Mouse (Mus musculus) stomach, embryonic 15.5 days (tissue): ENCODE data around the gene Kansl2. TPM values are rescaled to one million over a fixed set of nuclear protein-coding genes. Genes with fewer than 3 reads are reported as not detected.
A peak's percentile ranks its signal among the peaks of the same experiment; 100 is the strongest.

ENCODE experiments used
- ATAC-seq: fragments of 200-750 bp; cut with Nextera tagmentation; 2 replicates; pipeline ENCODE4 v1.8.0; 2017; ENCODE audit warnings: low read depth, moderate number of reproducible peaks, moderate TSS enrichment; ENCODE audit not compliant: insufficient read depth, low FRiP score
- H3K27ac ChIP-seq: fragments of 300-500 bp; sonication (generic); 2 replicates; pipeline ENCODE4 v1.5.1; 2015; ENCODE audit warnings: mild to moderate bottlenecking, inconsistent platforms
- H3K27me3 ChIP-seq: fragments of 300-500 bp; sonication (generic); replicated peaks from 2 replicates; pipeline ENCODE4 v1.6.1; 2015; ENCODE audit warnings: inconsistent platforms
- H3K36me3 ChIP-seq: fragments of 300-500 bp; sonication (generic); 2 replicates; pipeline ENCODE4 v1.6.1; 2015; ENCODE audit warnings: inconsistent platforms
- H3K4me1 ChIP-seq: fragments of 300-500 bp; sonication (generic); 2 replicates; pipeline ENCODE4 v1.6.1; 2015; ENCODE audit warnings: inconsistent platforms
- H3K4me2 ChIP-seq: fragments of 300-500 bp; sonication (generic); 2 replicates; pipeline ENCODE4 v1.6.1; 2015; ENCODE audit warnings: mild to moderate bottlenecking, inconsistent platforms
- H3K4me3 ChIP-seq: fragments of 300-500 bp; sonication (generic); replicated peaks from 2 replicates; pipeline ENCODE4 v1.5.1; 2015; ENCODE audit warnings: inconsistent platforms
- H3K9ac ChIP-seq: fragments of 300-500 bp; sonication (generic); 2 replicates; pipeline ENCODE4 v1.6.1; 2015; ENCODE audit warnings: inconsistent platforms
- H3K9me3 ChIP-seq: fragments of 300-500 bp; sonication (generic); 2 replicates; pipeline ENCODE4 v1.6.1; 2016; ENCODE audit warnings: inconsistent platforms
- WGBS: fragments of 180-500 bp; shearing (Covaris S2); methylation state at CpG from one replicate; pipeline ENCODE4 v1.1.7; 2015; 5-methylcytosine and 5-hydroxymethylcytosine counted together
- polyA plus RNA-seq: library from polyadenylated mRNA; unstranded; fragments of >200 nt; fragmentation: Nextera tagmentation; extraction: Ambion mirVana; gene quantifications from 2 replicates; pipeline ENCODE4 v1.2.1, GENCODE M21; 2015

Gene Kansl2
- polyA plus RNA-seq, 1 experiment from 2014 or later = 79.4 TPM

DNA sequence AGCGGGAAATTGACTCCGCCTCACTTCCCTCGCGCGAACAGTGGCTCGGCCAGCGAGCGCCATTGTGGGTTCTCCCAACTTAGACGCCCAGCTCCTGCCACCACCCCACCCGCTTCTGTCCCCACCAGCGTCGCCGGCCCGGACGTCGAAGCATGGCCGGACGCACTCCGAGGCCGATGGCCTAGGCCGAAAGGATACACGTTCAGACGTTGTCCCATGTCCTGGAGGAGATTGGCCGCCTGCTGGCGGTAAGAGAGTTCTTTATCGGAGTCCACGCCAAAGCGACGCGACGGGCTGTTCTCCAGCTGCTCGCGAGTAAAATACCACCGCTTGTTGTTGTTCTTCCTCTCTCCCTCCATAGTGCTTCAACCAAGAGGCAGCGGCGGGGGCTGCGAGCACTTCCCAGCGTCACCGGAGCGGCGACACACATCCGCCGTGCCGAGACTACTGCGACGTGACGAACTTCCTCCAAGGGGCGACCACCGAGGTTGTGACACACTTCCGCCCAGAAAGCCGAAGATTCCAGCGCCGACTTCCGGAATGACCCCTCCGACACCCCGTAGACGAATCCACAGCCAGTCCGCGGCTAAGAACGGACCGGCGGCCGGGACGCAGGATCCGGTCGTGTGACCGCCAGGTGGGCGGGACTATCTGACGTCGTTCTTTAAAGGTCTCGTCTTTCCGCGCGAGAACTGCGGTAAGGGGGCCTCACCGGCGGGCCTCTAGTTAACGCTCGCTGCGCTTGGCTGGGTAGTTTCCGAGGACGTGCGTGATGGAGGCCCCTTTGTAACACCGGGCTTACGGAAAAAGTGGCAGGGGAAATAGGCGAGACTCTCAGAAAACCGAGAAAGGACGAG lies 33.4 kb upstream of the Kansl2 start:
- Histone ChIP-seq H3K9ac (peak overlapping the region; percentile 78), H3K4me3 (peak overlapping the region; percentile 96), H3K27me3 (no peaks in the 10 kb centered on the region), H3K36me3 (peaks cover 4% of the 10 kb centered on the region; the same call in 1 of the 2 replicates), H3K27ac (peak overlapping the region; percentile 98), H3K4me2 (peak overlapping the region; percentile 70), H3K9me3 (no peaks in the 10 kb centered on the region), H3K4me1 (peaks cover 22% of the 10 kb centered on the region)
- WGBS = under 1% methylated on average over 88 of the region's 88 CpGs
- peak; percentile 95 for ATAC-seq

GRCm38 (mm10) chr15:98566973-98567277 lies 32.9 kb upstream of the Kansl2 start:
- H3K4me3 ChIP-seq = peak overlapping the region; percentile 96
- H3K36me3 ChIP-seq = peaks cover 4% of the 10 kb centered on the region; the same call in 1 of the 2 replicates
- no peaks in the 10 kb centered on the region for H3K9me3 ChIP-seq
- peak overlapping the region; percentile 69 for H3K4me2 ChIP-seq
- peak overlapping the region; percentile 78 for H3K9ac ChIP-seq
- no peaks in the 10 kb centered on the region for H3K27me3 ChIP-seq
- H3K4me1 ChIP-seq = peaks cover 22% of the 10 kb centered on the region
- H3K27ac ChIP-seq = peak overlapping the region; percentile 98
- 0% methylated on average over 15 of the region's 15 CpGs for WGBS
- no peak for ATAC-seq

- Histone ChIP-seq H3K4me3 (no peak overlapping the region), H3K9me3 (no peaks in the 10 kb centered on the region), H3K27me3 (no peaks in the 10 kb centered on the region), H3K4me1 (no peaks in the 10 kb centered on the region), H3K36me3 (peaks cover 41% of the 10 kb centered on the region), H3K4me2 (no peak overlapping the region), H3K27ac (no peak overlapping the region), H3K9ac (no peak overlapping the region)
- WGBS = 88% methylated on average over 5 of the region's 5 CpGs
- ATAC-seq = no peak
Observed at GRCm38 (mm10) chr15:98557186-98557585, 23.1 kb upstream of the Kansl2 start.

DNA sequence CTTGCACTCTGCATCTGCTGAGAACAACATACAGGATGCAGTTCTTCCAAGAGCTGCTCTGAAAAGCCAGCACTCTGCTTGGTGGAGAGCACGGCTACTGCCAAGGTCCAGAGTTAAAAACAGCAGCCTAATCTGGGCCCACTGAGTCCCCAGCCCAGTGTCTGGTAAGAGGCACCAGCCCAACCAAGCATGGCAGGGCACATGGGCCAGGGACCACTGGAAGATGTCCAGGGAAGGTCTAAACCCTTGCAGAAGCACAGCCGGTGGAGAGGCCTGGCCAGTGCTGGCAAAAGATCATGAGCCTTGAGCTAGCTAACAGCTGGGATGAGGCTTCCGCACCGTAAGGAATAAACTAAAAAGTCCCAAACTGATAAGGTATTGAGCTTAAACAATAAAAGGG lies 21.8 kb upstream of the Kansl2 start:
- ATAC-seq = no peak
- Histone ChIP-seq H3K4me1 (no peaks in the 10 kb centered on the region), H3K4me3 (no peak overlapping the region), H3K36me3 (peaks cover 47% of the 10 kb centered on the region), H3K9me3 (no peaks in the 10 kb centered on the region), H3K4me2 (no peak overlapping the region), H3K27ac (no peak overlapping the region), H3K9ac (no peak overlapping the region), H3K27me3 (no peaks in the 10 kb centered on the region)
- WGBS = 91% methylated on average over 4 of the region's 4 CpGs

DNA sequence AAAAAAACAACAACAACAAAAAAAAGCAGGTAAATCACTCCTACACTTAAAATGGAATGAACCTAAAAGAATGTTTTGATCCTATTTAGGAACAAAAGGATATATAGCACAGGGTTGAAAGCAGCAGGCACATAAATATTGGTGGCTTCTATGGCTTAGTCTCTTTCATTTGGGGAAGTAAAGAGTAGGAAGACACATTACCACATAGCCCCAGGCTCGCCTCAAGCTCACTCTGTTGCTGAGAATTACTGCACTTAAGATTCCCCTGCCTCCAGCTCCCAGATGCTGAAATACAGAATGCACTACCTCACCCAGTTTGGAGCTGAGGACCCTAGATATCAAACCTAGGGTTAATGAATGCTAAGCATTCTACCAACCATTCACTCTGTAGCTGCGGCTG lies 18.7 kb upstream of the Kansl2 start:
- ATAC-seq = no peak
- H3K4me3 ChIP-seq = no peak overlapping the region
- H3K9me3 ChIP-seq = no peaks in the 10 kb centered on the region
- 88% methylated on average over 2 of the region's 2 CpGs for WGBS
- no peak overlapping the region for H3K27ac ChIP-seq
- H3K36me3 ChIP-seq = peaks cover 46% of the 10 kb centered on the region
- no peak overlapping the region for H3K9ac ChIP-seq
- H3K4me2 ChIP-seq = no peak overlapping the region
- no peaks in the 10 kb centered on the region for H3K27me3 ChIP-seq
- H3K4me1 ChIP-seq = no peaks in the 10 kb centered on the region

DNA sequence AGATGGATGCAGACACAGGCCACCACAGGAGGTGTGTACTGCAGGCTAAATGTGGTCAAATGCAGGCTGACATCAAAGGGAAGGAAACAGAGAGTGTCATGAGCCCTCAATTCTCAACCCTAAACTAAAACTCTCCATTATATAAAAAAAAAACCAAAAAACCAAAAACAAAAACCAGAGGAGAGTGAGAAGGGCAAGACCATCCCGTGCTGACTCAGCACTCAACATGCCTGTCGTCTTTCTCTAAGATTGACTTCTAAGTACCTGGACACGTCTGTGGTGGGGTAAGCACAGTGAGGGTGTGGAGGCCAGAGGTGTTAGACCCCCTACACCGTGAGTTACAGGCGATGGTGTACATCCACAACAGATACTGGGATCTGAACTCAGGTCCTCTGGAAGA lies 12.8 kb upstream of the Kansl2 start:
- Histone ChIP-seq H3K4me2 (no peak overlapping the region), H3K9ac (no peak overlapping the region), H3K36me3 (peaks cover 61% of the 10 kb centered on the region), H3K9me3 (no peaks in the 10 kb centered on the region), H3K27me3 (no peaks in the 10 kb centered on the region), H3K27ac (no peak overlapping the region), H3K4me3 (no peak overlapping the region), H3K4me1 (no peaks in the 10 kb centered on the region)
- WGBS = 89% methylated on average over 5 of the region's 5 CpGs
- ATAC-seq = no peak

GRCm38 (mm10) chr15:98545151-98545550 lies 11.1 kb upstream of the Kansl2 start:
- H3K4me2 ChIP-seq = no peak overlapping the region
- WGBS = 91% methylated on average over 3 of the region's 3 CpGs
- H3K4me3 ChIP-seq = no peak overlapping the region
- no peaks in the 10 kb centered on the region for H3K4me1 ChIP-seq
- no peak overlapping the region for H3K27ac ChIP-seq
- H3K36me3 ChIP-seq = peaks cover 52% of the 10 kb centered on the region
- no peak overlapping the region for H3K9ac ChIP-seq
- no peak for ATAC-seq
- H3K9me3 ChIP-seq = no peaks in the 10 kb centered on the region
- no peaks in the 10 kb centered on the region for H3K27me3 ChIP-seq

- no peak for ATAC-seq
- Histone ChIP-seq H3K36me3 (peaks cover 49% of the 10 kb centered on the region), H3K27me3 (no peaks in the 10 kb centered on the region), H3K9me3 (no peaks in the 10 kb centered on the region), H3K27ac (no peak overlapping the region), H3K4me3 (no peak overlapping the region), H3K4me1 (no peaks in the 10 kb centered on the region), H3K4me2 (no peak overlapping the region), H3K9ac (no peak overlapping the region)
- 81% methylated on average over 4 of the region's 4 CpGs for WGBS
Observed at GRCm38 (mm10) chr15:98543341-98543740, 9.3 kb upstream of the Kansl2 start.

DNA sequence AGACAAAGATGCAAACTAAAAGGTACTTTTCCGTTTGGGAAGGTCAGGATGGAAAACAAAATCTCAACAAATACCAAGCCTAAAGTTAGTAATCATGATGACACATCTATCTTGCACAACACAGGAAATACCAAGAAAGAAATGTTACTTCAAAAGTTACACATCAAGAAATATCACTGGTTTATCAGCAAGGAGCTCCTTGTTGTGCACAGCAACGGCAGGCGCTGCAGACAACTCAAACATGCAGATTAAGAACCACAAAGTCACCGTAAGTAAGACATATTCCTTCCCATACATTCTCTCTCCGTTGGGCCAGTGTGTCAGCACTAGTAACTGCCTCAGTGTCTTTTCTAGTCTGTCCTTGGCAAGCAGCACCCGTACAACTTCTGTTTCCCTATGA lies 7.0 kb upstream of the Kansl2 start:
- H3K4me3 ChIP-seq = no peak overlapping the region
- H3K9me3 ChIP-seq = no peaks in the 10 kb centered on the region
- H3K4me1 ChIP-seq = no peaks in the 10 kb centered on the region
- ATAC-seq = no peak
- H3K27ac ChIP-seq = no peak overlapping the region
- peaks cover 36% of the 10 kb centered on the region for H3K36me3 ChIP-seq
- no peak overlapping the region for H3K4me2 ChIP-seq
- H3K27me3 ChIP-seq = no peaks in the 10 kb centered on the region
- H3K9ac ChIP-seq = no peak overlapping the region
- 74% methylated on average over 6 of the region's 6 CpGs for WGBS

DNA sequence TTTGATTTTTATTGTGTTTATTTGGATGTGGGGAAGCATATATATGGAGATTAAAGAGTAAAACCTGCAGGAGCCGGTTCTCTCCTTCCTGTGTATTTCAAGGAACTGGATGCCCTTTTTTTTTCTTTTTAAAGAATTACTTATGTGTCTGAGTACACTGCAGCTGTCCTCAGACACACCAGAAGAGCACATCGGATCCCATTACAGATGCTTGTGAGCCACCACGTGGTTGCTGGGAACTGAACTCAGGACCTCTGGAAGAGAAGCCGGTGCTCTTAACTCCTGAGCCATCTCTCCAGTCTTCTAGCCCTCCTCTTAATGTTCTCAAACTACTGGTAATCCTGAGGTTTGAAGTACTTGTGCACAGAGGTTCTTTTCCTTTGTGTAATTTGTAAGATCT lies 3.9 kb upstream of the Kansl2 start:
- ATAC-seq = no peak
- H3K27ac ChIP-seq = no peak overlapping the region
- no peak overlapping the region for H3K9ac ChIP-seq
- 67% methylated on average over 4 of the region's 4 CpGs for WGBS
- H3K4me3 ChIP-seq = no peak overlapping the region
- H3K27me3 ChIP-seq = no peaks in the 10 kb centered on the region
- no peaks in the 10 kb centered on the region for H3K9me3 ChIP-seq
- H3K4me1 ChIP-seq = no peaks in the 10 kb centered on the region
- no peak overlapping the region for H3K4me2 ChIP-seq
- H3K36me3 ChIP-seq = peaks cover 9% of the 10 kb centered on the region

DNA sequence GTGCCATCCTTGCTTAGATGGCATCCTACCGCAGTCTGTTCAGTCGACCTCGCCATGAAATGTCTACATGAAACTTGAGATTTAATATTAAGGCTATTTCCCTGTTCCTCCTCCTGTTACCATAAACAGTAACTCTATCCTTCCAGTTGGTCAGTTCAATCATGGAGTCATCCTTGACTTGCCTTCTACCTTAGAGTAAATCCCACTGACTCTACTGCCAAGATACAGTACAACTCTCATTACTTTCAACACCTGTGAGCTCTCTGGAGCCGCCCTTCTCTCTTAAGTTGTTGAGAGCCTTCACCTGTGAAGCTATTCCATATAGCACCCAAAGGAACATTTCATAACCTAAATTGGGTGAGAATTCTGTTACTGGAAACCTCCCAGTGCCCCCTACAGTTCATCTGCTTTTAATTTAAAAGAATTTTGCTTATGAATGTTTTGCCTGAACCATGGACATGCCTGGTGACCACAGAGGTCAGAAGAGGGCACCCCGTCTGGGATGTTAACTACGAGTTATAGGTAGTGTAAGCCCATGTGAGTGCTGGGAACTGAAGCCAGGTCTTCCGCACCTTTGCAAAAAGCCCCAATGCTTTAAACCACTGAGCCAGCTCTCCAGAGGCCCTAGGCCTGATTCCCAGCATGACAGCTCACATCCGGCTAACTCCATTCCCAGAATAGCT lies 2.9 kb upstream of the Kansl2 start:
- no peak overlapping the region for H3K27ac ChIP-seq
- peaks cover 7% of the 10 kb centered on the region; the same call in 1 of the 2 replicates for H3K4me1 ChIP-seq
- no peak for ATAC-seq
- peaks cover 3% of the 10 kb centered on the region; the same call in 1 of the 2 replicates for H3K36me3 ChIP-seq
- H3K4me2 ChIP-seq = no peak overlapping the region
- WGBS = 84% methylated on average over 8 of the region's 8 CpGs
- H3K9ac ChIP-seq = no peak overlapping the region
- no peaks in the 10 kb centered on the region for H3K27me3 ChIP-seq
- no peak overlapping the region for H3K4me3 ChIP-seq
- H3K9me3 ChIP-seq = no peaks in the 10 kb centered on the region

- Histone ChIP-seq H3K36me3 (peaks cover 7% of the 10 kb centered on the region; the same call in 1 of the 2 replicates), H3K4me2 (no peak overlapping the region), H3K9me3 (no peaks in the 10 kb centered on the region), H3K9ac (no peak overlapping the region), H3K4me3 (no peak overlapping the region), H3K27me3 (no peaks in the 10 kb centered on the region), H3K4me1 (peaks cover 7% of the 10 kb centered on the region; the same call in 1 of the 2 replicates), H3K27ac (no peak overlapping the region)
- no peak for ATAC-seq
- 76% methylated on average over 4 of the region's 4 CpGs for WGBS
Observed at GRCm38 (mm10) chr15:98535921-98536320, 1.9 kb upstream of the Kansl2 start.
